Mouse (Mus musculus) heart, embryonic 16.5 days (tissue): ENCODE measurements around the gene Maco1. TPM values are rescaled to one million over a fixed set of nuclear protein-coding genes. Genes with fewer than 3 reads are reported as not detected.
"Not testable (repeated sequence)": the region's sequence is repeated elsewhere in the genome, so short reads cannot be mapped to it uniquely, and the experiment has no call there.

ENCODE experiments used
- ATAC-seq: fragments of 200-750 bp; cut with Nextera tagmentation; replicated peaks from 2 replicates; pipeline ENCODE4 v1.8.0; 2017; ENCODE audit warnings: moderate number of reproducible peaks; ENCODE audit not compliant: insufficient read depth, low FRiP score; ENCODE audit errors: extremely low read depth
- H3K27ac ChIP-seq: fragments of 300-500 bp; sonication (generic); 2 replicates; pipeline ENCODE4 v1.5.1; 2014; ENCODE audit warnings: mild to moderate bottlenecking, low read length, control low read depth, moderate library complexity
- H3K27me3 ChIP-seq: fragments of 300-500 bp; sonication (generic); 2 replicates; pipeline ENCODE4 v1.6.1; 2014; ENCODE audit warnings: low read length, mixed read lengths; ENCODE audit not compliant: control insufficient read depth, insufficient read depth
- H3K36me3 ChIP-seq: fragments of 300-500 bp; sonication (generic); 2 replicates; pipeline ENCODE4 v1.6.1; 2014; ENCODE audit not compliant: control insufficient read depth, insufficient read depth
- H3K4me1 ChIP-seq: fragments of 300-500 bp; sonication (generic); 2 replicates; pipeline ENCODE4 v1.6.1; 2014; ENCODE audit warnings: low read length, mixed read lengths; ENCODE audit not compliant: control insufficient read depth, insufficient read depth
- H3K4me2 ChIP-seq: fragments of 300-500 bp; sonication (generic); 2 replicates; pipeline ENCODE4 v1.6.1; 2014; ENCODE audit warnings: low read depth, mild to moderate bottlenecking, control low read depth, low read length
- H3K4me3 ChIP-seq: fragments of 300-500 bp; sonication (generic); 2 replicates; pipeline ENCODE4 v1.5.1; 2014; ENCODE audit warnings: mild to moderate bottlenecking, control low read depth, low read length
- H3K9ac ChIP-seq: fragments of 300-500 bp; sonication (generic); 2 replicates; pipeline ENCODE4 v1.6.1; 2014; ENCODE audit warnings: low read length, control low read depth
- H3K9me3 ChIP-seq: fragments of 300-500 bp; sonication (generic); replicated peaks from 2 replicates; pipeline ENCODE4 v1.6.1; 2016; ENCODE audit warnings: low read length; ENCODE audit not compliant: control insufficient read depth
- WGBS: fragments of 180-500 bp; shearing (Covaris S2); extraction: QIAGEN DNeasy Blood & Tissue Kit; methylation state at CpG from one replicate; pipeline ENCODE4 v1.1.7; 2014; 5-methylcytosine and 5-hydroxymethylcytosine counted together
- polyA plus RNA-seq: library from polyadenylated mRNA; unstranded; fragments of >200 nt; fragmentation: Nextera tagmentation; extraction: Ambion mirVana; gene quantifications from 2 replicates; pipeline ENCODE4 v1.2.1, GENCODE M21; 2015

Maco1 gene
- polyA plus RNA-seq, 1 experiment from 2014 or later: 25.3 TPM

GRCm38 (mm10) chr4:134838221-134838620 lies 14.9 kb downstream of the Maco1 start:
- Histone ChIP-seq H3K4me2 (no peak overlapping the region), H3K4me1 (no peaks in the 10 kb centered on the region), H3K36me3 (no peaks in the 10 kb centered on the region), H3K9me3 (no peaks in the 10 kb centered on the region), H3K27me3 (no peaks in the 10 kb centered on the region), H3K9ac (no peak overlapping the region), H3K27ac (no peak overlapping the region), H3K4me3 (no peak overlapping the region)
- 58% methylated on average over 1 of the region's 1 CpGs for WGBS
- no peak for ATAC-seq

- ATAC-seq: no peak
- Histone ChIP-seq H3K27ac (no peak overlapping the region), H3K4me3 (no peak overlapping the region), H3K4me1 (no peaks in the 10 kb centered on the region), H3K27me3 (no peaks in the 10 kb centered on the region), H3K36me3 (peaks cover 8% of the 10 kb centered on the region), H3K4me2 (no peak overlapping the region), H3K9ac (no peak overlapping the region), H3K9me3 (no peaks in the 10 kb centered on the region)
- WGBS: 83% methylated on average over 4 of the region's 4 CpGs
Measured at GRCm38 (mm10) chr4:134835486-134835885, 17.7 kb downstream of the Maco1 start.

- no peak overlapping the region for H3K4me2 ChIP-seq
- no peak for ATAC-seq
- no peaks in the 10 kb centered on the region for H3K27me3 ChIP-seq
- no peaks in the 10 kb centered on the region for H3K4me1 ChIP-seq
- no peaks in the 10 kb centered on the region for H3K9me3 ChIP-seq
- H3K4me3 ChIP-seq: no peak overlapping the region
- 92% methylated on average over 3 of the region's 3 CpGs for WGBS
- H3K27ac ChIP-seq: no peak overlapping the region
- H3K36me3 ChIP-seq: peaks cover 18% of the 10 kb centered on the region
- H3K9ac ChIP-seq: no peak overlapping the region
Measured at GRCm38 (mm10) chr4:134831934-134832333, 21.2 kb downstream of the Maco1 start.

GRCm38 (mm10) chr4:134827806-134828205 lies 25.3 kb downstream of the Maco1 start:
- no peaks in the 10 kb centered on the region for H3K9me3 ChIP-seq
- H3K4me2 ChIP-seq: no peak overlapping the region
- H3K27ac ChIP-seq: no peak overlapping the region
- no peak for ATAC-seq
- peaks cover 25% of the 10 kb centered on the region for H3K36me3 ChIP-seq
- no peaks in the 10 kb centered on the region for H3K4me1 ChIP-seq
- no peak overlapping the region for H3K9ac ChIP-seq
- H3K4me3 ChIP-seq: no peak overlapping the region
- 80% methylated on average over 11 of the region's 11 CpGs for WGBS
- H3K27me3 ChIP-seq: no peaks in the 10 kb centered on the region

GRCm38 (mm10) chr4:134826348-134826747 lies 26.8 kb downstream of the Maco1 start:
- no peak overlapping the region for H3K4me2 ChIP-seq
- no peak overlapping the region for H3K9ac ChIP-seq
- no peaks in the 10 kb centered on the region for H3K4me1 ChIP-seq
- H3K27me3 ChIP-seq: no peaks in the 10 kb centered on the region
- no peak overlapping the region for H3K27ac ChIP-seq
- no peak for ATAC-seq
- no peak overlapping the region for H3K4me3 ChIP-seq
- peaks cover 25% of the 10 kb centered on the region for H3K36me3 ChIP-seq
- H3K9me3 ChIP-seq: no peaks in the 10 kb centered on the region

- H3K9ac ChIP-seq, H3K9me3 ChIP-seq, H3K27me3 ChIP-seq, ATAC-seq, H3K4me2 ChIP-seq, H3K27ac ChIP-seq, H3K4me3 ChIP-seq, H3K4me1 ChIP-seq: not testable (repeated sequence)
- peaks cover 21% of the 10 kb centered on the region for H3K36me3 ChIP-seq
- 96% methylated on average over 11 of the region's 11 CpGs for WGBS
Measured at GRCm38 (mm10) chr4:134825864-134826263, 27.3 kb downstream of the Maco1 start.

- 62% methylated on average over 2 of the region's 2 CpGs for WGBS
- H3K4me2 ChIP-seq: no peak overlapping the region
- H3K27me3 ChIP-seq: no peaks in the 10 kb centered on the region
- H3K27ac ChIP-seq: no peak overlapping the region
- no peaks in the 10 kb centered on the region for H3K4me1 ChIP-seq
- H3K9me3 ChIP-seq: no peaks in the 10 kb centered on the region
- peaks cover 15% of the 10 kb centered on the region for H3K36me3 ChIP-seq
- H3K4me3 ChIP-seq: no peak overlapping the region
- no peak overlapping the region for H3K9ac ChIP-seq
- ATAC-seq: no peak
Measured at GRCm38 (mm10) chr4:134823560-134823959, 29.6 kb downstream of the Maco1 start.

GRCm38 (mm10) chr4:134821061-134821460 lies 32.1 kb downstream of the Maco1 start:
- Histone ChIP-seq H3K9ac (no peak overlapping the region), H3K27ac (no peak overlapping the region)
- WGBS: 64% methylated on average over 1 of the region's 1 CpGs

GRCm38 (mm10) chr4:134817706-134818105 lies 35.4 kb downstream of the Maco1 start:
- Histone ChIP-seq H3K9me3 (no peaks in the 10 kb centered on the region), H3K4me3 (no peak overlapping the region), H3K27ac (no peak overlapping the region), H3K27me3 (no peaks in the 10 kb centered on the region), H3K4me2 (no peak overlapping the region), H3K4me1 (0 out of 2 replicates have a peak, but pooled peaks cover 3% of the 10 kb centered on the region), H3K36me3 (no peaks in the 10 kb centered on the region), H3K9ac (no peak overlapping the region)
- no peak for ATAC-seq
- WGBS: 81% methylated on average over 4 of the region's 4 CpGs

More at GRCm38 (mm10) chr4:134821061-134821460, 32.1 kb downstream of the Maco1 start:
- no peaks in the 10 kb centered on the region for H3K9me3 ChIP-seq
- no peaks in the 10 kb centered on the region for H3K27me3 ChIP-seq
- no peaks in the 10 kb centered on the region for H3K4me1 ChIP-seq
- H3K4me3 ChIP-seq: no peak overlapping the region
- H3K36me3 ChIP-seq: peaks cover 4% of the 10 kb centered on the region
- no peak overlapping the region for H3K4me2 ChIP-seq
- ATAC-seq: no peak

GRCm38 (mm10) chr4:134814229-134814571 lies 38.9 kb downstream of the Maco1 start:
- Histone ChIP-seq H3K4me2 (no peak overlapping the region), H3K27ac (no peak overlapping the region), H3K9ac (no peak overlapping the region)

More at GRCm38 (mm10) chr4:134814229-134814571, 38.9 kb downstream of the Maco1 start:
- WGBS: 73% methylated on average over 4 of the region's 4 CpGs
- H3K36me3 ChIP-seq: peaks cover 12% of the 10 kb centered on the region; the same call in 1 of the 2 replicates
- H3K9me3 ChIP-seq: no peaks in the 10 kb centered on the region
- H3K4me3 ChIP-seq: no peak overlapping the region
- ATAC-seq: no peak
- no peaks in the 10 kb centered on the region for H3K27me3 ChIP-seq
- H3K4me1 ChIP-seq: 0 out of 2 replicates have a peak, but pooled peaks cover 3% of the 10 kb centered on the region
